Mouse (Mus musculus): ENCODE measurements around the gene Lrrc7. TPM values are rescaled to one million over a fixed set of nuclear protein-coding genes. Genes with fewer than 3 reads are reported as not detected.
A peak's percentile ranks its signal among the peaks of the same experiment; 100 is the strongest.

Lrrc7 gene
- polyA plus RNA-seq, 1 experiment: 0.04 TPM

- Histone ChIP-seq H3K27me3 (ENCODE audit: control insufficient read depth, insufficient read depth, low read length) (no peaks in the 10 kb centered on the region), H3K4me3 (ENCODE audit: extremely low read depth, insufficient read depth, insufficient read length) (no peak overlapping the region), H3K4me1 (ENCODE audit: control insufficient read depth, insufficient read depth, insufficient read length) (no peaks in the 10 kb centered on the region), H3K36me3 (ENCODE audit: control insufficient read depth, insufficient read depth, low read length) (peaks cover 7% of the 10 kb centered on the region), H3K27ac (ENCODE audit: insufficient read depth, low read length) (no peak overlapping the region)
- no peak for DNase-seq (ENCODE audit: low read depth in 1 of 2, low spot score in 2 of 2)
- WGBS: 96% methylated on average over 7 of the region's 7 CpGs
- no peak for TF ChIP-seq CTCF (IDR thresholded peaks at IDR 0.05; ENCODE audit: extremely low read depth, insufficient read depth, insufficient read length, insufficient replicate concordance)
- no peak for TF ChIP-seq POLR2A (IDR thresholded peaks at IDR 0.05; ENCODE audit: low read depth, low read length)
Observed at GRCm38 (mm10) chr3:158067916-158068315, 494.1 kb downstream of the Lrrc7 start.

DNA sequence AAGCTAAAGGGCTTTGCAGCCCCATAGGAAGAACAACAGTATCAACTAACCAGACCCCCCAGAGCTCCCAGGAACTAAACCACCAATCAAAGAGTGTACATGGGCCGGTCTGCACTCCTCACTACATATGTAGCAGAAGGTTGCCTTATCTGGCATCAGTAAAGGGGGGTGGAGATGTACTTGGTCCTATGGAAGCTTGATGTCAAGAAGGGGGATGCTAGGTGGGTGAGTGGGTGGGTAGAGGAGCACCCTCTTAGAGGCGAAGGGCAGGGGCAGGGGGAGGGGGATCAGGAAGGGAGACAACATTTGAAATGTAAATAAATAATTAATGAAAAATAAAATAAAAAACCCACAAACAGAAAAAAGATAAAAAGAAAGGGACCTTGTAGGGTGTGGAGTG lies 496.8 kb downstream of the Lrrc7 start:
- TF ChIP-seq POLR2A (IDR thresholded peaks at IDR 0.05; ENCODE audit: low read depth, low read length): no peak
- no peak for TF ChIP-seq CTCF (IDR thresholded peaks at IDR 0.05; ENCODE audit: extremely low read depth, insufficient read depth, insufficient read length, insufficient replicate concordance)
- WGBS: 95% methylated on average over 2 of the region's 2 CpGs
- H3K4me3 ChIP-seq (ENCODE audit: extremely low read depth, insufficient read depth, insufficient read length): no peak overlapping the region
- H3K4me1 ChIP-seq (ENCODE audit: control insufficient read depth, insufficient read depth, insufficient read length): peaks cover 2% of the 10 kb centered on the region; the same call in 1 of the 2 replicates
- peaks cover 7% of the 10 kb centered on the region for H3K36me3 ChIP-seq (ENCODE audit: control insufficient read depth, insufficient read depth, low read length)
- no peaks in the 10 kb centered on the region for H3K27me3 ChIP-seq (ENCODE audit: control insufficient read depth, insufficient read depth, low read length)
- no peak overlapping the region for H3K27ac ChIP-seq (ENCODE audit: insufficient read depth, low read length)
- DNase-seq (ENCODE audit: low read depth in 1 of 2, low spot score in 2 of 2): no peak

GRCm38 (mm10) chr3:158061811-158062523 lies 500.1 kb downstream of the Lrrc7 start:
- no peak for DNase-seq (ENCODE audit: low read depth in 1 of 2, low spot score in 2 of 2)
- no peak overlapping the region for H3K4me3 ChIP-seq (ENCODE audit: extremely low read depth, insufficient read depth, insufficient read length)
- peaks cover 10% of the 10 kb centered on the region for H3K36me3 ChIP-seq (ENCODE audit: control insufficient read depth, insufficient read depth, low read length)
- peak overlapping the region; percentile 81 for H3K27ac ChIP-seq (ENCODE audit: insufficient read depth, low read length)
- no peak for TF ChIP-seq CTCF (IDR thresholded peaks at IDR 0.05; ENCODE audit: extremely low read depth, insufficient read depth, insufficient read length, insufficient replicate concordance)
- no peak for TF ChIP-seq POLR2A (IDR thresholded peaks at IDR 0.05; ENCODE audit: low read depth, low read length)
- peaks cover 2% of the 10 kb centered on the region; the same call in 1 of the 2 replicates for H3K4me1 ChIP-seq (ENCODE audit: control insufficient read depth, insufficient read depth, insufficient read length)
- no peaks in the 10 kb centered on the region for H3K27me3 ChIP-seq (ENCODE audit: control insufficient read depth, insufficient read depth, low read length)
- 68% methylated on average over 5 of the region's 5 CpGs for WGBS

DNA sequence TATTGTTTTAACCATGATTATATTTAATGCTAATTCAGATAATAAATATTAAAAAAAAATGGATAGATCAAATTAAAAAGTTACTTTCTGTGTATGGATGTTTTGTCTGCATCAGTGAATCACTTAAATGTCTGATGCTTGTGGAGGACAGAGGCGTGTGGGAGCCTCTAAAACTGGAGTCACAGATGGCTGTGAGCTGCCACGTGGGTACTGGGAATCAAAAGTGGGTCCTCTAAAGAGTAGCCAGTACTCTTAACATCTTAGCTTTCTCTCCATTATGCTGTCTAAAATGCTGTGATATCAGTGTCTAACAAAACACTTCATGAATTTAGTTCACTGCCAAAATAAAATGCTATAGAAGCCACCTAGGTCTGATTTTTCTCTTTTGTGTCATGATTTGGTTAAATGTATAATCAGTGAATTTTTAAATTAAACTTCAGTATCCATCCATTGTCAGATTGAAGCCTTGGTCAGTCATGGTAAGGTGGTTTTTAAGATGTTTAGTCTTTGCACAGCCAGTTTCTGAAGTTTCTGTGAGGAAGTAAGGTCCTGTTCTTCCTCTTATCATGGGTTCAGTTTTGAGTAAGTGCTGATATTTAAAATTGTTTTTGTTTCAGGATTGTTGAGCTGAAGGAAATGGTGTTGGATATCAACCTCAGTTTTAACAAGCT lies 501.3 kb downstream of the Lrrc7 start:
- no peak overlapping the region for H3K4me3 ChIP-seq (ENCODE audit: extremely low read depth, insufficient read depth, insufficient read length)
- H3K36me3 ChIP-seq (ENCODE audit: control insufficient read depth, insufficient read depth, low read length): peaks cover 11% of the 10 kb centered on the region
- peak overlapping the region; percentile 72 for H3K27ac ChIP-seq (ENCODE audit: insufficient read depth, low read length)
- no peak for TF ChIP-seq CTCF (IDR thresholded peaks at IDR 0.05; ENCODE audit: extremely low read depth, insufficient read depth, insufficient read length, insufficient replicate concordance)
- no peak for TF ChIP-seq POLR2A (IDR thresholded peaks at IDR 0.05; ENCODE audit: low read depth, low read length)
- H3K4me1 ChIP-seq (ENCODE audit: control insufficient read depth, insufficient read depth, insufficient read length): peaks cover 2% of the 10 kb centered on the region; the same call in 1 of the 2 replicates
- H3K27me3 ChIP-seq (ENCODE audit: control insufficient read depth, insufficient read depth, low read length): no peaks in the 10 kb centered on the region
- DNase-seq (ENCODE audit: low read depth in 1 of 2, low spot score in 2 of 2): no peak
- WGBS: 79% methylated on average over 2 of the region's 2 CpGs

GRCm38 (mm10) chr3:158049508-158049907 lies 512.5 kb downstream of the Lrrc7 start:
- Histone ChIP-seq H3K27me3 (ENCODE audit: control insufficient read depth, insufficient read depth, low read length) (no peaks in the 10 kb centered on the region), H3K4me1 (ENCODE audit: control insufficient read depth, insufficient read depth, insufficient read length) (no peaks in the 10 kb centered on the region), H3K4me3 (ENCODE audit: extremely low read depth, insufficient read depth, insufficient read length) (no peak overlapping the region), H3K27ac (ENCODE audit: insufficient read depth, low read length) (no peak overlapping the region), H3K36me3 (ENCODE audit: control insufficient read depth, insufficient read depth, low read length) (peaks cover 4% of the 10 kb centered on the region)
- WGBS: 91% methylated on average over 2 of the region's 2 CpGs
- no peak for DNase-seq (ENCODE audit: low read depth in 1 of 2, low spot score in 2 of 2)
- TF ChIP-seq POLR2A (IDR thresholded peaks at IDR 0.05; ENCODE audit: low read depth, low read length) (no peak), CTCF (IDR thresholded peaks at IDR 0.05; ENCODE audit: extremely low read depth, insufficient read depth, insufficient read length, insufficient replicate concordance) (no peak)

GRCm38 (mm10) chr3:158040755-158041154 lies 521.3 kb downstream of the Lrrc7 start:
- DNase-seq (ENCODE audit: low read depth in 1 of 2, low spot score in 2 of 2): no peak
- H3K4me1 ChIP-seq (ENCODE audit: control insufficient read depth, insufficient read depth, insufficient read length): no peaks in the 10 kb centered on the region; the same call in 1 of the 2 replicates
- H3K27ac ChIP-seq (ENCODE audit: insufficient read depth, low read length): no peak overlapping the region
- TF ChIP-seq CTCF (IDR thresholded peaks at IDR 0.05; ENCODE audit: extremely low read depth, insufficient read depth, insufficient read length, insufficient replicate concordance) (no peak), POLR2A (IDR thresholded peaks at IDR 0.05; ENCODE audit: low read depth, low read length) (no peak)
- H3K36me3 ChIP-seq (ENCODE audit: control insufficient read depth, insufficient read depth, low read length): peaks cover 1% of the 10 kb centered on the region; the same call in 1 of the 2 replicates
- no peaks in the 10 kb centered on the region for H3K27me3 ChIP-seq (ENCODE audit: control insufficient read depth, insufficient read depth, low read length)
- no peak overlapping the region for H3K4me3 ChIP-seq (ENCODE audit: extremely low read depth, insufficient read depth, insufficient read length)
- WGBS: 79% methylated on average over 2 of the region's 2 CpGs

- DNase-seq (ENCODE audit: low read depth in 1 of 2, low spot score in 2 of 2): no peak
- TF ChIP-seq POLR2A (IDR thresholded peaks at IDR 0.05; ENCODE audit: low read depth, low read length): no peak
- TF ChIP-seq CTCF (IDR thresholded peaks at IDR 0.05; ENCODE audit: extremely low read depth, insufficient read depth, insufficient read length, insufficient replicate concordance): no peak
- WGBS: 82% methylated on average over 3 of the region's 3 CpGs
Observed at GRCm38 (mm10) chr3:158038106-158038505, 523.9 kb downstream of the Lrrc7 start.

More at GRCm38 (mm10) chr3:158038106-158038505, 523.9 kb downstream of the Lrrc7 start:
- Histone ChIP-seq H3K36me3 (ENCODE audit: control insufficient read depth, insufficient read depth, low read length) (no peaks in the 10 kb centered on the region), H3K27ac (ENCODE audit: insufficient read depth, low read length) (no peak overlapping the region), H3K4me1 (ENCODE audit: control insufficient read depth, insufficient read depth, insufficient read length) (no peaks in the 10 kb centered on the region; the same call in 1 of the 2 replicates), H3K27me3 (ENCODE audit: control insufficient read depth, insufficient read depth, low read length) (no peaks in the 10 kb centered on the region), H3K4me3 (ENCODE audit: extremely low read depth, insufficient read depth, insufficient read length) (no peak overlapping the region)

Measured in spleen, adult 2 months (tissue).